Mouse (Mus musculus) spleen, postnatal 10 days (tissue): ENCODE data around the gene Ccnl1.
A peak's percentile ranks its signal among the peaks of the same experiment; 100 is the strongest.

Source experiments
- DNase-seq, 2 experiments: peaks; one replicate each; pipeline ENCODE4 v3.0.0; 2021 to 2022; ENCODE audit warnings: low spot score in 2 of 2

Ccnl1 gene

GRCm38 (mm10) chr3:65959416-65960001 is 1.5 kb upstream of the Ccnl1 start:
- no peak for DNase-seq

DNA sequence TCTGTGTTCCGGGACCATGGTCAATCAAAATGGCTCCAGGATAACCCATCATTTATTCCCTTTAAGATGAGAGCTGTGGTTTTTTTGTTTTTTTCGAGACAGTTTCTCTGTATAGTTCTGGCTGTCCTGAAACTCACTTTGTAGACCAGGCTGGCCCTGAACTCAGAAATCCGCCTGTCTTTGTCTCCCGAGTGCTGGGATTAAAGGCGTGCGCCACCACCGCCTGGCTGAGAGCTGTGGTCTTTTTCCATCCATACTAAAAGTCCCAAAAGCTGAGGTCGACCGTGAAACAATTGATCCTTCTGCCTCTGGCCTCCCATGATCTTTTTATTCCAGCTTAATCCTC is 764 bp upstream of the Ccnl1 start:
- DNase-seq: peak; percentile 21 to 33

DNA sequence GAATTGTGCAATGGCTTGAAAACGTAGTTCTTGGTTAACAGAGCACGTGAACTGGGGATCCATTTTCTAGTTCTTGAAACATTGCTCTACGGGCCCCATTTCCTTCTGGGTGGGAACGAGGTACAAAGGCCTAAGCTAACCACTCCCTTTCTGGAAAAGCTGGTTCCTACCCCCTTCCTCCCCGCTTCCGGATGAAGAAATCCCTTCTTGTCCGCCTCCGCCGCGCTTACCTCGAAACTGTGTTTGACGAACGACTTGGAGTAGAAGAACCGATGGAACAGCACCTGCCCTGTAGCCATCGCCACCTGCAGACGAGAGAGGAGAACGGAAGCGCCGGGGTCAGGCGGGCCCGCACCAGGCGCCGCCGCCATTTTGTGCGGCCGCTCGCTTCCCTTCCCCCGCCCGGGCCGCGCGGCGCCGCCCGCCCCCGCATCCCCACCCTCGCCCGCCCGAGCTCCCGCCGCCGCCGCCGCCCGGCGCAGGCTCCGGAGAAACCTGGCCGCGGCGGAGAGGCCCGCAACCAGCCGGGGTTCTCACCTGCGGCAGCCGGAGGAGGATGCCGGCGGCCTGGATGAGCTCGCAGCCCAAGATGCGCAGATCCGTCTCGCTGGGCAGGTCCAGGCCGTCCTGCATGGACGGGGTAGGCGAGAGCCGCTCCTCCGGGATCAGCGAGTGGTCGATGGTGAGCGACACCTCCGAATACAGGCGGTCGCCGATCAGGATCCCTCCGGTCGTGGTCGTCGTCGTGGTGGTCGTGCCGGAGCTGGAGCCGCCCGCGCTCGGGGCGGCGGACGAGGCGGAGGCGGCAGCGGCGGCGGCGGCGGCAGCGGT is 563 bp downstream of the Ccnl1 start:
- DNase-seq: peak; percentile 70 to 80

GRCm38 (mm10) chr3:65954499-65955391 is 3.3 kb downstream of the Ccnl1 start:
- DNase-seq: no peak

- no peak for DNase-seq
Observed at GRCm38 (mm10) chr3:65950831-65951365, 7.2 kb downstream of the Ccnl1 start.

DNA sequence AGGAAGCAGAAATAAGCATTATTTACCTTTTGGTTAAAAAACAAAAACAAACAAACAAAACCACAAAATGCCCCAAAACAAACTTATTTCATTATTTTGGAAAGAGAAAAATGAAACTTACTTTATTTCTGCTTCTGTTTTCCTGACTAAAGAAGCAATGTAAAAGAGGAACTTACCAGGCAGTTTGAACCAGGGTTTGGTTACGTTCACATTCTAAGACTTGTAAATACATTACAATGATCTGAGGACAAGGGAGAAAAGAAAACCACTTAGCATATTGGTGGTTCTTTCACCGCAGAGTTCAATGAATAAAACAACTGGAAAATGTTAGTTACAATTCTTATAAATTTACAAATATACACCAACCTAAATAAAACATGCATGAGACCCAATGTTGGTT is 7.7 kb downstream of the Ccnl1 start:
- DNase-seq: no peak

DNA sequence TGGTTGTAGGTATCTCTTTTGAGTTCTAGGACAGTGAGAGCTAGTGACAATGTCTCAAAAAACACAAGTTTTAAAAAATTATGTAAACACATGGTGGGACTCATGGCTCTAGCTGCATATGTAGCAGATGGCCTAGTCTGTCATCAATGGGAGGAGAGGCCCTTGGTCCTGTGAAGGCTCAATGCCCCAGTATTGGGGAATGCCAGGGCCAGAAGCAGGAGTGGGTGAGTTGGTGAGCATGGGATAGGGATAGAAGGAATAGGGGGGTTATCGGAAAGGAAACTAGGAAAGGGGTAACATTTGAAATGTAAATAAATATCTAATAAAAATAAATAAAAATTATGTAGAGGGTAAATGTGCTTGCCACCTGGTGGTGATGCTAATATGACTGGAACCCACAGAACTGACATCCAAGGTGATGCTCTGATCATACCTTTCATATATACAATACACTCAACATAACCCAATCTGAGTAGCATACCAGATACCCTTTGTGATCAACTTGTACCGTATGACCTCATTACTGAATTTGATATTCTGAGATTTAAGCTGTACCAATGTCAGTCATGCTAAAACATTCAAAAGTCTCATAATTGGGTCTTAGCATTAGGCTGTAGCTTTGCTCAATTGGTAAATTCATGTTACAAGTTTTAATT is 12.6 kb downstream of the Ccnl1 start:
- no peak for DNase-seq

- DNase-seq: no peak
Observed at GRCm38 (mm10) chr3:65944713-65945112, 13.3 kb downstream of the Ccnl1 start.

- no peak for DNase-seq
Observed at GRCm38 (mm10) chr3:65943453-65943852, 14.6 kb downstream of the Ccnl1 start.

DNA sequence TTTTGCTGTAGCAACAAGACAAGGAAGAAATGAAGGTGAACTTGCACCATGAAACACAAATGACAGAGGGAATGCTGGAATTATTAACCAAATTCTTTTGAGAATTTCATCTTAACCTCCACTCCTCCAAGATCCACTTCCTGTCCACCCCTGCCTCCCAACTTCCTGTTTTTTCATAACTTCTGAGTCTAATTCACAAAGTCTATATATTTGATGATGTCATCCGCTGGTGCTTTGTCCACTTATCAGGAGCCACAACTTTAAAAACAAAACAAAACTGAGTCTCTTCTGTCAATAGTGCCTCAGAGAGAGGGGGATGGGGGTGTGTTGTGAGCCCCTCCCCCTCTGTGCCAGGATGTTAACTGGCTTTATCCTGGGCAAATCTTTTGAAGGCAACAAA is 17.0 kb downstream of the Ccnl1 start:
- no peak for DNase-seq

DNA sequence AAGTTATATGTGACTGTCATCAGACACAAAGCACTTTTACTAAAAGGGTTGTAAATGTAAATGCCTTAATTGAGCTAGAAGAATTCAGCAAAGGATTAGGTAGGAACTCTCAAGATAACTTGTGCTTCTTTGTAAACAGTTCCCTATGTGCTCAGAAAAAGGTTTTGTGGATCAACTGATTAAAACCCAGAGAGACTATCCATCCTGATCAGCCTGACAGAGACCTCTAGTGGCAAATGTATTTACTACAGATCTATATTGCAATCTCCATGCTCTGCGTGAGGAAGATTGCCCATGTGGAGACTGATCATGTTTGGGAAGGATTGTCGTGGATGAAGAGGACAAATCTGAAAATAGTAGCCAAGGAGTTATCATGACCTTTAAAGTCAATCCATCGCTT is 19.8 kb downstream of the Ccnl1 start:
- DNase-seq: no peak

- DNase-seq: no peak
Observed at GRCm38 (mm10) chr3:65936384-65936783, 21.7 kb downstream of the Ccnl1 start.

DNA sequence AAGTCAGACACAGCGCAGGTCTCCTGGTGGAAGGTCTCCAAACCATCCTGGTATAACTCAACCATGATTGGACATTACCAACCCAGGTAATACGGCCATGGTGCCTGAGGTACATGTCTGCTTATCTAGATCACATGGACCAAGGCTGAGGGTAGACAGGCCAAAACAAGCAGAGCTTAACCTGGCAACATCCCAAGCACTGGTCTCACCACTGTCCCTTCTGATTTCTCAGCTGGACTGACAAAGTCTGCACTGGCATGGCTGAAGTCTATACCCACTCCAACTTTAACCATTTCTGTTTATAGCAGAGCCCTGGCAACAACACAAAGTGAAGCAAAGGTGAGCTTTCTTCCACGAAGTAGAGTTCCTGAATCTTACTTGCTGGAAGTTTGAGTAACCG is 22.9 kb downstream of the Ccnl1 start:
- DNase-seq: no peak

DNA sequence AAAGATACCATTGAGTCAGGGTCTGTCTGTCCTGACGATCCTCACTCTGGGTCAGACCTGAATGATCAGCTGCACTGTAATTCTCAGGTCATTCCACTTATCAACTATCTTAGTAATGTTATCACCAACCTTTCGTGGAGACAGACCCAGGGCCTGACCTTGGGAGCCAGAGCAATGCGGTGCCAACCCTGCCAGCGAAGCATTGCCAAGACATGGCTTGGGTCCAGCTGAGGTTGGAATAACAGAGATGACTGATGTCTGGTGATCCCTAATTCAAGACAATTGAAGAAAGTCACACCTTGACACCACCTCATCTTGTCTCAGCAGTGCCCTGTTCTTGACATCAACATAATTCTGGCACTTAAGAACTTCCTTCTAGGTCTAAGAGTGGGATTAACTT is 24.3 kb downstream of the Ccnl1 start:
- no peak for DNase-seq

- no peak for DNase-seq
Observed at GRCm38 (mm10) chr3:65931542-65931941, 26.5 kb downstream of the Ccnl1 start.

GRCm38 (mm10) chr3:65930636-65931035 is 27.4 kb downstream of the Ccnl1 start:
- DNase-seq: no peak

DNA sequence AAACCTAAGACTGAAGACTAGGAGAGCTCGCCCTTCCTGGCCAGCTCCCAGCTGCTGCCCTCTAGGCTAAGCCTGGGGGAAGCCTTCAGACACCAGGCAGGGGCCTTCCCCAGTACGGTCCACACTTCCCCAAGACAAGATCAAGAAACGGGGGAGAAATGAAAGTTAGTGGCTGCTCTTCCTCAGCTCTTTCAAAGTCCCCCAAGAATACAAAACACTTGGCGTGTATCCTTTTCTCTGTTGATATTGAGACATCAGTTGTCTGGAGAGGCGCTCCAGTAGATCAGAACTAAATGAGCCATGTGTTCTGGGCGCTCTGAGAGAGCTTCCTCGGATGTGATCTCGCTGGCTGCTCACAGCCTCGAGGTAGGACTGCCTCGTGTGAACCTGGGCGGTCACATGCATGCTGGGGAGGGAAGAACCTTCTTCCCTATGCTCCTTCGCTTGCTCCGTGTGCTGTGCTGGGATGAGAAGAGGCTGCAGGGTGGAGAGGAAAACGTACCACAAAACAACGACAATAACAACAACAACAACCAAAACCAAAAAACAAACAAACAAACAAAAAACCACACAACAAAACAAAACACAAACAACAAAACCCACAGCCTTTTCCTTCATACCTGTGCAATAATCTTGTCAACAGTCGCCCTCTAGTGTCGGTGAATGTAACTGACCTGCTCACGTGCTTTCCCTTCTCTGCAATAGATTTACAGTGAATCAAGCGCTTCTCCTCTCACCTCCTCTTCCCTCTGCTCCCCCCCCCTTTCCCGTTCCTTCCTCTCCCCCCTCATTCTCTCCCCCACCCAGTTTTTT is 28.0 kb downstream of the Ccnl1 start:
- peak; percentile 36 to 78 for DNase-seq

DNA sequence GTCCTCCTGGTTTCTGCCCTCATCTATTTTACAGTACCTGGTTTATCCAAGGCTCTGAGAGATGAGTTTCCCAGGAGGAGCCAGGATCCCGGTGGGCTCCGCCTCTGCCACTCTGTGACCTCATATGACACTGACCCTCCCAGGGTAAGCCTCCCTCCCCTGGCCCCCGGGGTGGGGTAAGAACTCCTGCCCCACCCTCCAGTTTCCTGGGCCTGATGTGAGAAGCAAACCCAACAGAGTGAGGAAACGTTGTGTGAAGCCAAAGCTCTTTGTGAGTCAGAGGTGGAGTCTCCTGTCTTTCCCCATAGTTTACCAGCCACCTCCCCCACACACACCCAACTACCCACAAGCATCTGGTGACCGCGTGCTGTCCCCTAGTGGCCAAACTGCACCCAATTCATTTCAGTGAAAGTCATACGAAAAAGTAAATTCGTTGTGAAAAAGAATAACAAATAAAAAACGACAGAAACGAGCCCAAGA is 28.7 kb downstream of the Ccnl1 start:
- DNase-seq: peak; percentile 22 to 76

DNA sequence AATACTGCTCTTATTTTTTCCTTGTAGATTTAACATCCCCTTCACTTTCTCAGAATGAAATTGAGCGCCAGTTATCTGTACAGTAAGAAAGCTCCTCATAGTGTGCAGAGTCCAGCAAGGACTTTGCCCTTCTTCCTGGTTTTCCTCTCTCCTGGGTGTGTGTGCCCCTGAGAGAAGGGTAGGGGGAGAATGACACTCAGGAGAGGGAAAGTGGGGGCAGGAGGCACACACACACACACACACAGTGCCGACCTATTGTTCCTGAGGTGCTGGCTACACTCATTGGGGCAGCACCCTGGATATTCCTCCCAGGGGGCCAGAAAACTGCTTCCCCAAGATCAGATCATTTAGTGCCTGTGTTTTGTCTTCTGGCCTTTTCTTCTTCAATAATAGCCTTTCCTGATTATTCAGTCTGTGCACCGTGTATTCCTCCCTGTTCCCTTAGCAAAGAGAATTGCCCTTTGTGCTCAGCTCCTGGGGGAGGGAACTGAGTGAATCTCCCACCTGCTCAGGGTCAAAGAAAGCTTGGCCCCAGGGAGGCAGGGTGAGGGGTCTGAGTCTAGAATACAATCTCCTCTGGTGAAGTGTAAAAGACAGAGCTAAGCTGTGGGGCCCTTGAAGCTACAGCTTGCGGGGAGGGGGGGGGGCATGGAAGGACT is 29.3 kb downstream of the Ccnl1 start:
- DNase-seq: no peak

GRCm38 (mm10) chr3:65927685-65928084 is 30.4 kb downstream of the Ccnl1 start:
- DNase-seq: no peak
